Mouse (Mus musculus): Measurements from ENCODE around the gene Nid1.

GRCm38 (mm10) chr13:13536555-13536954 is 99.2 kb downstream of the Nid1 start:
- TF ChIP-seq POLR2A (IDR thresholded peaks at IDR 0.05; ENCODE audit: low read depth, low read length) = no peak
- no peak for TF ChIP-seq CTCF (IDR thresholded peaks at IDR 0.05; ENCODE audit: extremely low read depth, insufficient read depth, insufficient read length, insufficient replicate concordance)

All from spleen, adult 2 months (tissue).